Mouse (Mus musculus): ENCODE measurements around the gene Dnajc5.
"Not testable (repeated sequence)": the region's sequence is repeated elsewhere in the genome, so short reads cannot be mapped to it uniquely, and the experiment has no call there.

Gene Dnajc5

DNA sequence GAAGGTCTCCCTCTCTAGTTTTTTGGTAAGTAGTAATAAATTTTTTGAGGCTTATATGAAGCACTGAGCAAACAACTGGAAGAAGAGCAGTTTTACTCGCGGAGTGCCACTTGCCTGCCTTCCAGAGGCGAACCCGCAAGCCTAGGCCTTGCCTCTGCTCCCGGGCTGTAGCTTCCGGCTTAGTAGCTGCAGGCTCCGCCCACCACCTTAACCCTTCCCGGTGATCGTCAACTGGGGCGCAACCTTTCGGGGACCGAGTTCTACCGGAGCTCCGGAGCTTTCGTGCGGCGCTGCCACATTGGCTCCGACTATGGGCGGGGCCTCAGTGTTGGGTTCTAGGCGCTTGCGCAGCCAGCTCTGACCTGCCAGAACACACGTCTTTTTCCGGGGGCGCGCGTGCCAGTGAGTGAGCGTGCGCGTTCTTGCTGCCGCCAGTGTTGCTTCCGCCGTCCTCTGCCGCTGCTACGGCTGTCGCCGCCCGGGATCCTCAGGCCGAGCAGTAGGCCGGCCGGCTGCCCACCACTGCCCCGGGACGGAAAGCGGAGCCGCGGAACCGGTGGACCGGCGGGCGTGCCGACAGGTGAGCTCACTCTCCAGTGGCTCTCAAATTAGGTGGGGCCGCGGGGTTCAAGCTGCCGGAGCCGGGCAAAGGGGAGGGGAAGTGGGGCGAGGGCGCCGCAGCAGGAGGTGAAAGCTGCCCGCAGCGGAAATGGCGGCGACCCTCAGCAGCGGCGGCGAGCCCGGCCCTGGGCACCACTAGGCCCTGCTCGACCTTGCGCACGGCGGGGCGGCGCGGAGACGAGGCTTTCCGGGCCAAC, at the start of gene Dnajc5:
Gene Dnajc5, plus strand, starts transcription at position 368 of the 818 bp plus-strand sequence.
- DNase-seq (ENCODE audit: low read depth, low spot score), result peak; percentile 97

DNA sequence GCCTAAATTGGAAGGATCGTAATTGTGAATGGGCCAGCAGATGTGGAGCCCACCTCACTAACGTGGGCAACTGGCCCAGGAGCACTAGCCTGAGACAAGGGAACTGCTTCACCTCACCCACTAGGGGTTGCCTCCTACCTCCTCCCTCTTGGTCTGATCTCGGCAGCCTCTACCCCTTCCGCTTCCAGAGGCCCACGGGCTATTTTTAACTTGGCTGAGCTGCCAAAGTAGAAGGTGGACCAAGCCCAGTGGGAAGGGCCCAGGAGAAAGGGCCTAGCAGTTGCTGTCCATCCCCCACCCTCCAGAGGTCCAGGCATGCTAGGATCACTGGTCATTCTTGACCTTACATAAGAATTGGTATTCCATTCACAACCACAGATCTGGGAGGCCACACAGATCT, 49.0 kb upstream of the Dnajc5 start:
- no peak for DNase-seq (ENCODE audit: low read depth, low spot score)

DNA sequence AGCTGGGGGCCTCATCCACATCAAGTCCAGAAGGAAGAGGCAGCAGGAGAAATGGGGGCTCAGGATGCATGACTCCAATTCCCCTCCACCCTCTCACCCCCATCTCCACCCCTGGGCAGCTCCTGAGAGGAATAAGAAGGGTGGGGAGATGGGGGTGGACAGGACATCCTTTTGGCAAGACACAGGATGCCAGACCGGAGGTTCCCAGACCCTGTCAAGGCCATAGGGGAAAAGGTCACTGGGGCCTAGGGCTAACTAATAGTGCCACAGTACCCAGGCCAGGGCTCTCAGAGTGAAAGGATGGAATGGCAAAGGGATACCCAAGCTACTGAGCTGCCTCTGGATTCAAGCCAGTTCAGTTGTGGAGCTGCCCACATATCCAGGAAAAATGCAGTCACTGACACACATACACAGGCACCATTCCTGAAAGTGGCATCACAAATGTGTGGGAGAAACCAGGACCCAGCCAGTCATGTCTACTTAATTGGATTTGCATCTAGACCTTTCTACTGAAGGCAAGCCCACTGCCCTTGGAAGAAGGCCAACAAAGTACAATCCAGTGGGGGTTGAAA, 47.9 kb upstream of the Dnajc5 start:
- no peak for DNase-seq (ENCODE audit: low read depth, low spot score)

DNA sequence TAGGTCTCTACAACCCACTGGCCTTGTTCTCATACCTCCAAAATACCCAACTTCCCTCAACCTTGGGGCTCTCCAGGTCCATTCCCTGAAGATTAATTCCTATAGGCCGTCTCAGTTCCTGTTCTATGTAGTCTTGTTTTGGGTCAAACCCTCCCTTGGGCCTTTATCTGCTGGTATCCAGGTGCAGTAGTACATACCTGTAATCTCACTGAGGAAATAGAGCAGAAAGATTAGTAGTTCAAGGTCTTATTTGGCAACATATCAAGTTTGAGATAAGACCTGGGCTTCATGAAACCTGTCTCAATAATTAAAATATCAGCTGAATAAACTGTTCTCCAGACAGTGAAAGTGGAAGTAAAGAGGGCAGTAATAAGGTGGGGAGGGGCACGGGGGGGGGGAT, 37.2 kb upstream of the Dnajc5 start:
- DNase-seq (ENCODE audit: low read depth, low spot score), result no peak

DNA sequence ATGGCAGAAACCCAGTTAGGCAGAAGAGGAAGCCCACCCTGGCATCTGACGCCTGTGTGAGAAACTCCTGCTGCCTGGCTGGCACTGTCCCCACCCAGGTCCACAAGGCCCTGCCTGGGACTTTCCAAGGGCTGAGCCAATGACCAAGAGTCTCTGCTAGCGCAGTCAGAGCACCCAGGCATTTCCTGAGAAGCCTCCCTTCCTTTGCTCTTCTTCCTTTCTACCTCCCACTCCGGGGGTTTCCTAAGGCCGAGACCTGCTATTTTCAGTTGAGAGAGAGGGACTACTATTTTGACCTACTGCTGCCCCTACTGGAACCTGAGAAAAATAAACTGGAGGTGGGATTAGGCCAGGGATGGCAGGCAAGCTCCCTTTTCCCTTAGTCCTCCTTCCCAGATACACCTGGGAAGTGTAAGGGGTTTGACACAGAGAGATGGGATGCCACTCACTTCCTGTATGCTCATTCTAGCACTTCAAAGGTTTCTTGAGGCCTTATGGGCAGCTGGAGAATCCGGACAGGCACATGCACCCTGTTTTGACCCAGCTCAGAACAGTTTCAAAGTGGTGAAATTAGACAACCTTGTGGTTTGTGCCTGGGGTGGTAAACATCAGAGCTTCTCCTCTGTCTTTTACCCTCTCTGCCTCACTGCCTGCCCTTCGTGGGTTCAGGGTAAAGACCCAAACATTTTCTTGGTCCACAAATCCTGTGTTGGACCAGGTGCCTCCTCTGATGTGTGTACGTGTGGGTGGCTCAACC, 36.5 kb upstream of the Dnajc5 start:
- DNase-seq (ENCODE audit: low read depth, low spot score), result peak; percentile 53

DNA sequence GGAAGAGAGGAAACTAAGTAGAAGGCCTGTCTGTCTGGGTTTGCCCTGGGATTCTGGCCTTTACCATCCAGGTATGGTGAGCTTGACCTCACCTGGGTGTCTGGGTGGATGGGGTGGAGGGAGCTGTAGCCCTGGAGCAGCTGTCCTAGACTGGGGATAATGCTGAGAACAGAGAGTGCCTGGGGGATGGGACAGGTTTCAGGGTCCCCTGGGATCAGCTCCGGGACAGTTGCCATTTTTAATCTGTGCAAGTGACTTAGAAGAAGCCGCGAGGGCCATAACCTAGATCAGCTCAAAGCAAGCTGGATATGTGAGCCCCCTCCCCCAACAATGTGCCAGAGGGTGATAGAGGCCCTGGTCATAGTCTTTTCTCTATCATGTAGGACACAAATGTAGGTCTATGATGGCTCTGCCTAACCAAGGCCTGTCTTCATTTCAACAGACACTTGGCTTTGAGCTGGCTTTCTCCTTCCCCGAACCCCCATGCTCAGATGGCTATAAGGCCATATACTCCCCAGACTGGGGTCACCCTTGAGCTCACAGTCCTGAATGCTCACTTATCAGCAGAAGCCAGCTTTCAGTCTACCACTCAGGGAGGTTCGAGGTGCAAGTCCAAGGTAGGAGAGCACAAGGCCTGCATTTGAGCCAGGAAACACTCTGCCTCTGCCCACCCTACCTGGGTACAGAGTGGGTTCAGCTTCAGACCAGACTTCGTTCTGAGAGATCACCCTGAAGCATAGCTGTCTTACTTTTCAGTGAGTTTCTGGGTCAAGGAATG, 35.6 kb upstream of the Dnajc5 start:
- DNase-seq (ENCODE audit: low read depth, low spot score), result no peak

DNA sequence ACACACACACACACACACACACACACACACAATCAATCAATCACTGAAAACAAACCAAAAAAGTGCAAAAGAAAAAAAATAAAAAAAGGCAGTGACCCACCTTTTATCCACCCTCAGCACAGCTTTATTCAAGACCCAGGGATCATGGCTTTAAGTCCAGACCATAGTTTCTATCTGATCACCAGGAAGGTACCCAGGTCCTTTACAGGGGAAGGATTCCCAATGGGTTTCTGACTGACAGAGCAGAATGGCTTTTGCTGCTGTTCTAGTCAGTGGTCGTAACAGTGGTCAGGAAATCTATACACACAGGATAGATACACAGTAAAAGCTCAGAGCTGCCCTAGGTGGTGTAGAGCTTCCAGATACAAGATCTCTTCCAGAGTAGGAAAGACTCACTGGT, 34.5 kb upstream of the Dnajc5 start:
- DNase-seq (ENCODE audit: low read depth, low spot score), result no peak

DNA sequence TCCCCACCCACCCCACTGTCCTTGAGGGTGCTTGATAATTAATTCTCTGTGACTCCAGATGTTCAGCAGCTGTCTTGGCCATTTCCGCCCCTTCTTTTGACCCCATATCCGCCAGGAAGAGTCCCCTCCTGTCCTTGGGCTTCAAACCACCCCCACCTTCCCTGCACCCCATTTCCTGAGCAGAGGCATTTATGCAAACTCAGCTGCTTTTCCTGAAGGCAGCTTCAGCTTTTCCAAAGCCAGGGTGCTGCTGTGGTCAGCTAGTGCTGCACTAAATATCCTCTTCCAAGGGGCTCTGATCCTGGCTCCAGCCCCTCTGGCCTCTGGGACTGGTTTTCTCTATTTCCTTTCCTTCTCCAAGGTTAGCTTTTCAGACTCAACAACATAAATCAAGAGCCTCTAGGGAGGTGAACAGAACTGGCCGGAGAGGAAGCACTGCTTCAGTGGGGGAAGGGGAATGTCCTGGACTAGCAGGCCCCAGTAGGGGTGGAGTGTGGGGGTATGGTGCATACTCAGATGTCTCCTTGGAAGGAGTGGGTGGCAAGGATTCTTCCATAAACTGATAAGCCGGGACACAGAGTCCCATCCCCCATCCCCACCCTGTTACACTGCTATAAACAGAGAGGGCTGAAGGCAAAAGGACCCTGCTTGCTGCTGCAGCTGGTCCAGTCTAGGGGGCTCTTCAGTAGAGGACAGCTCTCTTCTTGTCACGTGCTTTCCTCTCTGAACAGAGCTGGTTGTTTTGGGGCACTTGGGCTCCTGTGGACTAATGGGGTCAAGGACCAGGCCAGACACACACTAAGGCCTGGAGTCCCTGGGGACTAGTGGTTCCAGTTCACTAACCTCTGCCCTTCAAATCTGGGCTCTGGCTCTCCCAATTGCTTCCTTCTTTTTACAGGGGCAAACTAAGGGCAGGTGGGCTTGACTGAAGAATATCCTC, 32.7 kb upstream of the Dnajc5 start:
- DNase-seq (ENCODE audit: low read depth, low spot score), result peak; percentile 7

DNA sequence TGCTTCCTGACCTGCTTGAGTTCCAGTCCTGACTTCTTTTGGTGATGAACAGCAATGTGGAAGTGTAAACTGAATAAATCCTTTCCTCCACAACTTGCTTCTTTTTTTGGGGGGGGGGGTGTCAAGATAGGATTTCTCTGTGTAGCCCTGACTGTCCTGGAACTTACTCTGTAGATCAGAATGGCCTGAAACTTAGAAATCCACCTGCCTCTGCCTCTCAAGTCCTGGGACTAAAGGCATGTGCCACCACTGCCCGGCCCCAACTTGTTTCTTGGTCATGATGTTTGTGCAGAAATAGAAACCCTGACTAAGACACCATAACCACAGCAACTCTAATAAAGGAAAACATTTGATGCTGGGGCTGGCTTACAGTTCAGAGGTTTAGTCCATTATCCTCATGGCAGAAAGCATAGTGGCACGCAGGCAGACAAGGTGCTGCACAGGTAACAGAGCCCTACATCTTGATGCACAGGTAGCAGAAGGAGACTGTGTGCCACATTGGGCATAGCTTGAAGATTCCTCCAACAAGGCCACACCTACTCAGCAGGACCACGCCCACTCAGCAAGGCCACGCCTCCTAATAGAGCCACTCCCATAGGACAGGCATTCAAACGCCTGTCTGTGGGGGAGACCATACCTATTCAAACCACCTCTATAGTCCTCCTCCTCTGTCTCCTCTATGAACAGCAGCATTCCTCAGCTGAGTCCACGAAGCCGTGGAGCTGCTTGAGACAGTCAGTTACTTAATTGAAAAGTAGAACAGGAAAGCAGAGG, 28.7 kb upstream of the Dnajc5 start:
- DNase-seq (ENCODE audit: low read depth, low spot score), result peak; percentile 93

DNA sequence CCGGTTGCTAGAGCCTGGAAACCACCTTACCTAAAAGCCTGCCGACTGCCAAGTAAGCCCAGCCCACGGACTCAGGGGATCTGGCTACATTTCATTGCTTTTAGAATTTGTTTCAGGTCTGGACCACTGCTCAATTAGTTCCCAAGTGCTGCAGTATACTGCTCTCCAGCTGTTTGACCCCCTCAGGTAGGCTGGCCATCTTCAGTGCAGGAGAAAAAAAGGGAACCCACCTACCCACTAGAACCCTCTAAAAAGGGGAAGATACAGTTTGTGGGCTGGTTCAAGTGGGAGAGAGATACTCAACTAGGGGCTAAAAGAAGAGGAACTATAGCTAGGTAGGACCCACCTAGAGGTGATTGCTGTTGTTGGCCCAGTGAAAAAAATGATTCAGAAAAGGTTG, 28.1 kb upstream of the Dnajc5 start:
- no peak for DNase-seq (ENCODE audit: low read depth, low spot score)

DNA sequence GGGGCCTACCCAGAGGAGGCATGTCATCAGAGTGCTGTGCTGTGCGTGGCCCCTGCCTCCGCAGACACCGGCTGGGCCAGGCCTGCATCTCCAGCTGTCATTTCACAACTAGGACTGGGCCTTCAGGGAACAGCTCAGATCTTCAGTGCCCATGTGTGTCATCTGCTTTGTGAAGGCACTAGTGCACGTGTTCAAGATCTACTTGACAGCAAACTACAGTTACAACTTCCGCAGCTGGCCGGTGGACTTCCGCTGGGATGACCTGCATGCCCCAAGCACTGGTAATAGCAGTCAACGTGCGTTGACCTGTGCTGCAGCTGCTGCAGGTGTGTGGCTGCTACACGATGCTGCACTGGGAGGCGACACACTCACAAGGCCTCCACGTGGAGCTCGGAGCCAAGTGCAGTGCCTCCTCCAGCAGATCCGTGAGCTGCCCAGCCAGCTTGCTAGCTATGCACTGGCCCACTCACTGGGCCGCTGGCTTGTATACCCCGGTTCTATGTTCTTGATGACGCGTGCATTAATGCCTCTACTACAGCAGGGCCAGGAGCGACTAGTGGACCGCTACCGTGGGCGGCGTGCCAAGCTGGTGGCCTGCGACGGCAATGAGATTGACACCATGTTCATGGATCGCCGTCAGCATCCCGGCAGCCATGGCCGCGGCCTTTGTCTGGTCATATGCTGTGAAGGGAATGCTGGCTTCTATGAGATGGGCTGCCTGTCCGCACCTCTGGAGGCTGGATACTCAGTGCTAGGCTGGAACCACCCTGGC, 26.9 kb upstream of the Dnajc5 start, which contains the start of gene Abhd16b:
Gene Abhd16b, plus strand, starts transcription at position 51 of the 772 bp plus-strand sequence.
- DNase-seq (ENCODE audit: low read depth, low spot score), result peak; percentile 35

DNA sequence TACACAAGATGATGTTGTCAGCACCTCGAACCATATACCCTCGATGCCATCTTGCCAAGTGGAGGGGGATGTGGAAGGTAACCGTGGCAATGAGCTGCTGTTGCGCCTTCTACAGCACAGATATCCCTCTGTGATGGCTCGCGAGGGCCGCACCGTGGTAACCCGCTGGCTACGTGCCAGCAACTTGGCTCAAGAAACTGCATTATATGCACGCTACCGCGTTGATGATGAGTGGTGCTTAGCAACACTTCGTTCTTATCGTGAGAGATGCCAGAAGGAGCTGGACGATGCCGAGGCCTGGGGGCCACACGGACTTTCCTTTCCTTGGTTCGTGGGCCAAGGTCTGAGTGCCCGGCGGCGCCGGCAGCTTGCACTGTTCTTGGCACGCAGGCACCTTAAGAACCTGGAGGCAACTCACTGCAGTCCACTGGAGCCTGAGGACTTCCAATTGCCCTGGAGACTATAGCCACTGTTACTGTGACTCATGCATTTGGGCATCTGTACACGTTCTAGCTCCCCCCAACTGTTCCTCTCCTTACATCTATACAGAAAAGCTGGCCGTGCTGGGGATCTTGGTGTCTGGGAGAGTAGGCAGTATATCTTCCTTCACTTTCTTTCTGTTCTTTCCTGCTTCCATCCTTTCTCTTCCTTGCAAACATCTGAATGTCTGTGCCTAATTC, 25.9 kb upstream of the Dnajc5 start:
- peak; percentile 38 for DNase-seq (ENCODE audit: low read depth, low spot score)

DNA sequence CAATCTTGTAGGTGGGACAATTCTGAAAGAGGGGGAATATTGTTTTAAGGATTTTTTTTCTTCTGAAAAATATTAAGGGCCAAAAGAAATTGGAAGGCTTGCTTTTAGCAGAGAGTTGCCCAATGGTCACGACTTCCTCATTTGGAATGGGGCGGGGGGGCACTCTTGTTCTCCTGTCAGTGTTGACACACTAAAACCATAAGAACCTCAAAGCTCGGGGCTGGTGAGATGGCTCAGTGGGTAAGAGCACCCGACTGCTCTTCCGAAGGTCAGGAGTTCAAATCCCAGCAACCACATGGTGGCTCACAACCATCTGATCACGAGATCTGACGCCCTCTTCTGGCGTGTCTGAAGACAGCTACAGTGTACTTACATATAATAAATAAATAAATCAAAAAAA, 24.4 kb upstream of the Dnajc5 start:
- not testable (repeated sequence) for DNase-seq (ENCODE audit: low read depth, low spot score)

DNA sequence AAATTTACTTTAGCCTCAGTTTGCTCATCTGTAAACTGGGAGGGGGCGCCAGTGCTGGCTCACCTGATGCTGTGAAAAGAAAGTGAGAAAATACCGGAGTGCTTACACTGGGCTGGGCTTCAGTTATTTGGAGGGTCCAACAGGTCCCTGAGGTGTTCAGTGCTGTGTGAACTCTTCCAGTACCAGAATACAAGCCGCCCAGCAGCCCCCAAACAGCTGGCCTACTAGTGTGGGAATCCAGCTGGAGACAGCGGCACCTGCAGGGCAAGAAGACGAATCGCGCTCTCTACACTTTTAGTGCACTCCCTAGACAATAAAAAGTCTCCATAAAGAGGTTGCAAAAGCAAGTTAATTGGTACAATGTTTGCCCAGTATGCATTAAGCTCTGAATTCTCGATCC, 24.0 kb upstream of the Dnajc5 start:
- peak; percentile 83 for DNase-seq (ENCODE audit: low read depth, low spot score)

DNA sequence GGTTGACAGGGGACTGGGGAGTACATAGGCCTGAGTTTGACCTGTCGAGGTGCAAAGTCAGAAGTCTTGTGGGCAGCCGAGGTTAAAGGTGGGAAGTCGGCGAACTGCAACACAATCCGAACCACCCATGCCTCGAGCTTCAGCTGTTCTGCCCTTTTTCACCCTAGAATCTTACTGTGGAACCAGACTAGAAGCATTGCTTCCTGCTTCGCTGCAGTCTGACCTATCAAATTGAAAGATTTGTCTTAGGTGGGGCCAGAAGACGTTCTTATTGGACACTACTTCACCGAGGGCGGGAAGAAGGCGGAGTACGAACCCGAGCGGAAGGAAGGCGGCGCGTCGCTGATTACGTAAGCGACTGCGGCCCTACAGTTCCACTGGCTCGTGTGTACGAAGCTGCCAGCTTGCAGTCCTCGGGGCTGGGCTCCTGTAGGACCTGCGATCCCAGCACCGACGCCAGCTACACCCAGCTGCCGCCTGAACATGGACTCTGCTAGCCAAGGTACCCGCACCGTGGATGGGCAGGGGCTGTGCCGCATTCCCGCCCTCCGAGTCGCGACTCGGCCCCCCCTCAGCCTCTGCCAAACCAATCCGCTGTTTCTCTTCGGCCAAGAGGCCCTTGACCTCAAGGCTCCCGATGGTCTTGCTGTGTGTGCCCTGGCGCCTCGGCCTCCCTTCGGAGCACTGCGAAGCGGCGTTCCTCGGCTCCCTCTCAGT, 23.3 kb upstream of the Dnajc5 start, which contains the start of gene Tpd52l2:
Gene Tpd52l2, plus strand, starts transcription at position 312 of the 717 bp plus-strand sequence.
- DNase-seq (ENCODE audit: low read depth, low spot score), result peak; percentile 99

DNA sequence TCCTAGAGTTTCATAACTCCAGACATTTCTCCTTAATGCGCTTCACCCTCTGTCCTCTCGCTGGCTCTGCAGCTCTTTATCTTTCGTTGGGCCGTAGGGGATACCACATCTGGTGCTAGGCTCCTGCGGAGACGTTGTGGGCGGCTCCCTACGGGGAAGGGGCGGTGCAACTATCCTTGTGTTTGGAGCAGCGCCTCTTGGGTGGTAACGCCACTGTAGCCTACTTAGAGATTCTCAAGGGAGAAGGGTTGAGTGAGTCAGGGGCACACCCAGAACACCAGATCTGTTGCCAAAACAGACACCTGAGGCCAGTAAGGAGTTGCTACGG, 22.8 kb upstream of the Dnajc5 start:
- peak; percentile 94 for DNase-seq (ENCODE audit: low read depth, low spot score)

DNA sequence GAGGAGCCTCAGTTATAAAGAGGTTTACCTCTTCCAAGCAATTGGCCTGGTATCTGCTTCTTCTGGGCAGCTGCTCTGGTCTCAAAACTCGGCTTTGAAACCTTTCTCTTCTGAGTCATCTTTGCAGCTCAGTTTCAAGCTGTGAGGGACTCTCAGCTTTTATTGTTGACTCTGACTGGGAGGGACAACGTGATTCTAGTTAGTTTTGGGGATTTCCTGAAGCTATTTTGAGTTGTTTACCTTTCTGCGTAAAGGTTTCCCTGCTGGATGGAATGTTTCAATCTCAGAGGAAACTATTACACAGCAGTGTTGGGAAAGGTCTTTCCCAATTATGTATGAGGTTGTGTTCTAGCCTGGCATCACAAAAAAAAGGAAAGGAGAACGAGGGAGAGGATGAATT, 21.6 kb upstream of the Dnajc5 start:
- DNase-seq (ENCODE audit: low read depth, low spot score), result no peak

DNA sequence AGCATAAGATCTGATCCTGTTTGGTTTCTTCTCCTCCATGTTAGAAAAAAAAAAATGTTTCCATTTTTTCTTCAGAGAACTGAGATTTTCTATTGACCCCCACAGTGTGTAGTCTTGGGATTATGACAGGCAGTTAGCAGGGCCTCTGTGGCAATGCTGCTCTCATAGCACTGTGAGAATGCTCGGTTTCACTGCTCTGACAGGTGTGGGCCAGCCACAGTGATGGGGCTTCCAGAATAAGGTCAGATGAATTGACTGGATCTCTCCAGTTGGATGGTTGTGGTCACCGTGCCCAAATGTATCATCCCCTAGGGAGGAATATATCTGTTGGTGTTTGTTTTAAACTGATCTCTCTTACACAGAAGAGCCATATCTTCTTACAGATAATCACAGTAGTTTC, 11.1 kb upstream of the Dnajc5 start:
- DNase-seq (ENCODE audit: low read depth, low spot score), result no peak

Measured in ZHBTc4 (cell line).